Mouse (Mus musculus): ENCODE data around the gene Tekt3. TPM values are rescaled to one million over a fixed set of nuclear protein-coding genes. Genes with fewer than 3 reads are reported as not detected.

The Tekt3 gene
- polyA plus RNA-seq, 1 experiment from 2014 or later = not detected

- Histone ChIP-seq H3K9ac (no peak overlapping the region), H3K9me3 (no peaks in the 10 kb centered on the region), H3K27ac (no peak overlapping the region), H3K4me1 (peaks cover 34% of the 10 kb centered on the region), H3K4me3 (replicated peaks) (peak overlapping the region; percentile 21), H3K36me3 (no peaks in the 10 kb centered on the region), H3K27me3 (replicated peaks) (peaks cover 33% of the 10 kb centered on the region), H3K4me2 (peak overlapping the region; percentile 38)
- ATAC-seq (ENCODE audit: insufficient read depth, low FRiP score, low read depth) = no peak
- 36% methylated on average over 9 of the region's 9 CpGs for WGBS
These were observed 67.9 kb downstream of the Tekt3 start for GRCm38 (mm10) chr11:63129375-63129774.

GRCm38 (mm10) chr11:63129840-63130239 is 68.4 kb downstream of the Tekt3 start:
- peaks cover 36% of the 10 kb centered on the region for H3K4me1 ChIP-seq

GRCm38 (mm10) chr11:63130497-63130896 is 69.0 kb downstream of the Tekt3 start:
- Histone ChIP-seq H3K4me1 (peaks cover 39% of the 10 kb centered on the region), H3K27ac (peak overlapping the region; percentile 93), H3K36me3 (no peaks in the 10 kb centered on the region), H3K4me3 (replicated peaks) (peak overlapping the region; percentile 55), H3K9ac (no peak overlapping the region), H3K27me3 (replicated peaks) (peaks cover 38% of the 10 kb centered on the region), H3K9me3 (no peaks in the 10 kb centered on the region), H3K4me2 (peak overlapping the region; percentile 66)
- WGBS = 41% methylated on average over 8 of the region's 8 CpGs
- ATAC-seq (ENCODE audit: insufficient read depth, low FRiP score, low read depth) = no peak

More at GRCm38 (mm10) chr11:63129840-63130239, 68.4 kb downstream of the Tekt3 start:
- ATAC-seq (ENCODE audit: insufficient read depth, low FRiP score, low read depth) = no peak
- Histone ChIP-seq H3K27me3 (replicated peaks) (peaks cover 38% of the 10 kb centered on the region), H3K36me3 (no peaks in the 10 kb centered on the region), H3K9ac (no peak overlapping the region), H3K27ac (no peak overlapping the region), H3K4me3 (replicated peaks) (no peak overlapping the region), H3K4me2 (peak overlapping the region; percentile 38), H3K9me3 (no peaks in the 10 kb centered on the region)
- 49% methylated on average over 12 of the region's 12 CpGs for WGBS

DNA sequence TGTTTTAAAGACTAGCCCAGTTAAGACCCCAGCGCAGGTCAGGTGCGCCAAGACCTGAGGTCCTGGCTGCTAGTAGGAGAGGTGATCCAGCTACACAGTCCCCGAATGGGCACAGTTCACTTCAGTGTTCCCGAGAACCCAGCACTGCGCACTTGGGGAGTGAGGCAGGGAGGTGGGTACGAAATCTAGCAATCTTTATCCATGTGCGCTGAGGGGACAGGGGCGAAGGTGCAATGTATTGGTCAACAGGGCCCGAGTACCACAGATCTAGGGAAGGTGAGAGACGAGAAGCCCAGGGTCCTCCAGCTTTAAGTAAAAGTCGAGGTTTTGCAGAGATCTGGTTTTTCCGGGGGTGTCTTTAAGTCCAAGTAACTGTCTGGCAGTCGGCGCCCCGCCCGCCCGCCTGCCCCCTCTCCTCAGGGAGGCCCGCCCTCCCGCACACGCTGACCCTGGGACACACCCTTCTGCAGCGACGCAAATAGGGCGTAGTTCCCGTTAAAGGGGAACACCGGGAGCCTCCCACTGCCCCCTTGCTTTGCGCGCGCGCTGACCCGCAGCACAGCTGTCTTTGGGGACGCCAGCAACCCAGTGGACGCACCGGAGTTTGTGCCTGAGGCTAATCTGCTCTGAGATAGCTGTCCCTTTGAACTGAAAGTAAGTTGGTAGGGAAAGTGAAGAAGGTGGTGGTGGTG is 69.7 kb downstream of the Tekt3 start:
- Histone ChIP-seq H3K4me1 (peaks cover 40% of the 10 kb centered on the region), H3K27me3 (replicated peaks) (peaks cover 38% of the 10 kb centered on the region)

GRCm38 (mm10) chr11:63131693-63132040 is 70.2 kb downstream of the Tekt3 start:
- H3K4me1 ChIP-seq = peaks cover 42% of the 10 kb centered on the region
- no peak for ATAC-seq (ENCODE audit: insufficient read depth, low FRiP score, low read depth)
- H3K4me3 ChIP-seq (replicated peaks) = peak overlapping the region; percentile 55
- H3K9ac ChIP-seq = peak overlapping the region; percentile 43
- peak overlapping the region; percentile 93 for H3K27ac ChIP-seq
- WGBS = 9% methylated on average over 11 of the region's 11 CpGs
- H3K9me3 ChIP-seq = no peaks in the 10 kb centered on the region
- peak overlapping the region; percentile 66 for H3K4me2 ChIP-seq
- H3K36me3 ChIP-seq = no peaks in the 10 kb centered on the region
- peaks cover 38% of the 10 kb centered on the region for H3K27me3 ChIP-seq (replicated peaks)

More for the DNA sequence above, 69.7 kb downstream of the Tekt3 start:
- Histone ChIP-seq H3K4me3 (replicated peaks) (peak overlapping the region; percentile 55), H3K9ac (peak overlapping the region; percentile 43), H3K27ac (peak overlapping the region; percentile 93), H3K9me3 (no peaks in the 10 kb centered on the region), H3K4me2 (peak overlapping the region; percentile 66), H3K36me3 (no peaks in the 10 kb centered on the region)
- ATAC-seq (ENCODE audit: insufficient read depth, low FRiP score, low read depth) = no peak
- WGBS = 4% methylated on average over 33 of the region's 33 CpGs

DNA sequence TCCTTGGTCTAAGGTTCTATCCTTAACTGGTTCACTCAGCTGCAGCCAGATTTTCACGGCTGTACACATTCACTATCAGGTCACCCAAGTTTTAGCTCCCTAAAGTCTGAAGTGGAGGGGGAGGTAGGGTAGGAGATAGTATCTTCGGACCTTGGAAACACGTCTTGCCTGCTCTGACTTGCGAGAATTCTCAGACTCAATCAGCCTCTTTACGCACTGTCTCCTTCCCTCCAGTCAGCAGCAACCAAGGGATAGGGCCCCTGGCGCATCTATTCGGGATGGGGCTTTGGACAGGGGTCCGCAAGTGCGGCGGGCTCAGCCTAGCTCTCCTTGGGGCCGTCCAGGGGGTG is 70.7 kb downstream of the Tekt3 start:
- H3K9ac ChIP-seq = peak overlapping the region; percentile 43
- H3K27me3 ChIP-seq (replicated peaks) = peaks cover 38% of the 10 kb centered on the region
- peak overlapping the region; percentile 66 for H3K4me2 ChIP-seq
- peak overlapping the region; percentile 55 for H3K4me3 ChIP-seq (replicated peaks)
- H3K4me1 ChIP-seq = peaks cover 42% of the 10 kb centered on the region
- no peaks in the 10 kb centered on the region for H3K9me3 ChIP-seq
- WGBS = 2% methylated on average over 11 of the region's 11 CpGs
- no peaks in the 10 kb centered on the region for H3K36me3 ChIP-seq
- no peak for ATAC-seq (ENCODE audit: insufficient read depth, low FRiP score, low read depth)
- peak overlapping the region; percentile 93 for H3K27ac ChIP-seq

- peaks cover 42% of the 10 kb centered on the region for H3K4me1 ChIP-seq
- H3K9me3 ChIP-seq = no peaks in the 10 kb centered on the region
- peak overlapping the region; percentile 43 for H3K9ac ChIP-seq
- H3K27ac ChIP-seq = peak overlapping the region; percentile 93
- under 1% methylated on average over 60 of the region's 66 CpGs for WGBS
- peak; percentile 47; the same call in 1 of the 2 replicates for ATAC-seq (ENCODE audit: insufficient read depth, low FRiP score, low read depth)
- no peaks in the 10 kb centered on the region for H3K36me3 ChIP-seq
- H3K4me2 ChIP-seq = peak overlapping the region; percentile 66
- peaks cover 38% of the 10 kb centered on the region for H3K27me3 ChIP-seq (replicated peaks)
- H3K4me3 ChIP-seq (replicated peaks) = peak overlapping the region; percentile 55
These were observed 71.3 kb downstream of the Tekt3 start for GRCm38 (mm10) chr11:63132501-63133435.

GRCm38 (mm10) chr11:63134021-63134420 is 72.6 kb downstream of the Tekt3 start:
- 78% methylated on average over 5 of the region's 5 CpGs for WGBS
- Histone ChIP-seq H3K27ac (no peak overlapping the region), H3K4me2 (peak overlapping the region; percentile 66), H3K27me3 (replicated peaks) (peaks cover 38% of the 10 kb centered on the region), H3K9ac (no peak overlapping the region), H3K4me3 (replicated peaks) (peak overlapping the region; percentile 55), H3K4me1 (peaks cover 40% of the 10 kb centered on the region), H3K36me3 (no peaks in the 10 kb centered on the region), H3K9me3 (no peaks in the 10 kb centered on the region)
- no peak for ATAC-seq (ENCODE audit: insufficient read depth, low FRiP score, low read depth)

DNA sequence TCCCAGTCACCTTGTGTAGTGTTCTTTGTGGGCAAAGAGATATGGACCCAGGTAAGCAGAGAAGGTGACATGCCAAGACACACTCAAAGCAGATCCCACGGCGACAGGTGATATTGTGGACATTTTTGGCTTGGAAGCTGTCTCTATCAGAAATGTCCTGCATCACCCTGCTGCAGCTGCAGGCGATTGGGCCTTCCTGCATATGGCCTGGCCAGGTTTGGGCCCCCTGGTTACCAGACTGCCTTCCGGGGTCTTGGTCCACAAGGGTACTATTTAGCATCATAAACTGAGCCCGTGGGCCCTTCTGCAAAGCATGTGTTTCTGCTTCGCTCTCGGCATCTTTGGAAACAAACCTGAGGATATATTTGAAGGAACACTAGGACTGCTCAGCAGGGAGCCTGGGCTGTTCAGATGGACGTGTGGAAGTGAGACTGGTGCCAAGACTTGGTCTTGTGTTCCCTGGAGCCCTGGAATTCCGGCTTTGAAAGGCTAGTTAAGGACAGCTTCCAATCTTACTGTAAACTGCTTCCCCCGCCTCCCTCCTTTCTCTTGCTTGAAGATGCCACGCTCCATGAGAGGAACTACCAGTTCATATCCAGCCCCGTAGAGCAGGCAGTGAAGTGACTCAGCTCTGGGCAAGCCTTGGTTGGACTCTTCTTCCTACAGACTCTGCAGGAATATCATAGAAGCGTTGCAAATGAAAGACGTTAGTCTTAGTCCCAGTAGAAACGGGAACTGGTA is 73.5 kb downstream of the Tekt3 start:
- WGBS = 66% methylated on average over 15 of the region's 15 CpGs
- Histone ChIP-seq H3K4me3 (replicated peaks) (no peak overlapping the region), H3K9ac (no peak overlapping the region), H3K27me3 (replicated peaks) (peaks cover 38% of the 10 kb centered on the region), H3K4me2 (0 out of 2 replicates have a peak overlapping the region, but pooled peaks have one; percentile 66), H3K27ac (peak overlapping the region; percentile 46; the same call in 1 of the 2 replicates), H3K9me3 (no peaks in the 10 kb centered on the region), H3K36me3 (no peaks in the 10 kb centered on the region), H3K4me1 (peaks cover 31% of the 10 kb centered on the region)
- no peak for ATAC-seq (ENCODE audit: insufficient read depth, low FRiP score, low read depth)

GRCm38 (mm10) chr11:63135622-63136021 is 74.2 kb downstream of the Tekt3 start:
- H3K27me3 ChIP-seq (replicated peaks) = peaks cover 38% of the 10 kb centered on the region
- no peaks in the 10 kb centered on the region for H3K9me3 ChIP-seq
- ATAC-seq (ENCODE audit: insufficient read depth, low FRiP score, low read depth) = peak; percentile 37
- WGBS = 5% methylated on average over 8 of the region's 8 CpGs
- H3K36me3 ChIP-seq = no peaks in the 10 kb centered on the region
- no peak overlapping the region for H3K4me2 ChIP-seq
- H3K27ac ChIP-seq = peak overlapping the region; percentile 46; the same call in 1 of the 2 replicates
- H3K9ac ChIP-seq = no peak overlapping the region
- H3K4me1 ChIP-seq = peaks cover 26% of the 10 kb centered on the region
- no peak overlapping the region for H3K4me3 ChIP-seq (replicated peaks)

DNA sequence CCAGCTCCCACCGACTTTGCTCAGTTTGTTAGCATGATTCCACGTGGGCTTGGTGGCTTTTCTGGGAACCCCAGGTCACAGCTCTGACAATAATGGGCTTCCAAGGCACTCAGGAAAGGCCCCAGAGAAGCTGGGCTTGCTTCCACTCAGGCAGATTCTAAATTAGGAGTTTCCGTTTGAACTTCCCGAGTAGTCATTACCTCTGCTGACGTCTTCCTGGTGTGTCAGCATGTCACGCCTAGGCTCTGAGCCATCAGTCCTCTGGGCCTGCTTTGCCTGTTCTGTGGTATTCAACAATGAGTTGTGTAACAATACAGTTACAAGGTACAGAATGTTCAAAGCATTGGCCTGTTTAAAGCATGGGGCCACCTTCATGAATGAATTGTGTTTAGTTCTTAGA is 74.8 kb downstream of the Tekt3 start:
- H3K27ac ChIP-seq = no peak overlapping the region
- no peaks in the 10 kb centered on the region for H3K36me3 ChIP-seq
- H3K27me3 ChIP-seq (replicated peaks) = peaks cover 33% of the 10 kb centered on the region
- no peak overlapping the region for H3K4me3 ChIP-seq (replicated peaks)
- no peak for ATAC-seq (ENCODE audit: insufficient read depth, low FRiP score, low read depth)
- no peaks in the 10 kb centered on the region for H3K9me3 ChIP-seq
- H3K4me1 ChIP-seq = peaks cover 20% of the 10 kb centered on the region
- WGBS = 63% methylated on average over 6 of the region's 6 CpGs
- H3K4me2 ChIP-seq = no peak overlapping the region
- H3K9ac ChIP-seq = no peak overlapping the region
